Mouse (Mus musculus) ES-Bruce4 (cell line): ENCODE data around the gene Wscd2.

Source experiments
- CTCF ChIP-seq: IDR thresholded peaks from one replicate; pipeline ENCODE4 v1.8.1; 2011; ENCODE audit warnings: low read depth, low read length
- EP300 ChIP-seq: IDR thresholded peaks from 2 replicates; pipeline ENCODE4 v1.6.1; 2011; ENCODE audit warnings: low read depth, low read length; ENCODE audit not compliant: insufficient read depth

GRCm38 (mm10) chr5:113620999-113621398 is 130.9 kb downstream of the Wscd2 start:
- TF ChIP-seq EP300 (no peak), CTCF (no peak)
